Mouse (Mus musculus) heart, embryonic 13.5 days (tissue): ENCODE measurements around the gene Neurl4. TPM values are rescaled to one million over a fixed set of nuclear protein-coding genes. Genes with fewer than 3 reads are reported as not detected.
"Not testable (repeated sequence)": the region's sequence is repeated elsewhere in the genome, so short reads cannot be mapped to it uniquely, and the experiment has no call there.

ENCODE experiments used
- ATAC-seq: fragments of 200-750 bp; cut with Nextera tagmentation; 2 replicates; pipeline ENCODE4 v1.8.0; 2017; ENCODE audit warnings: moderate TSS enrichment; ENCODE audit not compliant: insufficient number of reproducible peaks, low FRiP score, low TSS enrichment; ENCODE audit errors: extremely low read depth
- H3K27ac ChIP-seq: fragments of 300-500 bp; sonication (generic); replicated peaks from 2 replicates; pipeline ENCODE4 v1.5.1; 2015; ENCODE audit warnings: moderate library complexity, mild to moderate bottlenecking, inconsistent platforms
- H3K27me3 ChIP-seq: fragments of 300-500 bp; sonication (generic); replicated peaks from 2 replicates; pipeline ENCODE4 v1.6.1; 2015; ENCODE audit warnings: mild to moderate bottlenecking, inconsistent platforms
- H3K36me3 ChIP-seq: fragments of 300-500 bp; sonication (generic); 2 replicates; pipeline ENCODE4 v1.6.1; 2015; ENCODE audit warnings: mild to moderate bottlenecking, inconsistent platforms
- H3K4me1 ChIP-seq: fragments of 300-500 bp; sonication (generic); 2 replicates; pipeline ENCODE4 v1.6.1; 2015; ENCODE audit warnings: inconsistent platforms
- H3K4me2 ChIP-seq: fragments of 300-500 bp; sonication (generic); 2 replicates; pipeline ENCODE4 v1.6.1; 2015; ENCODE audit warnings: inconsistent platforms, mild to moderate bottlenecking, moderate library complexity
- H3K4me3 ChIP-seq: fragments of 300-500 bp; sonication (generic); 2 replicates; pipeline ENCODE4 v1.5.1; 2015; ENCODE audit warnings: moderate library complexity, mild to moderate bottlenecking, inconsistent platforms
- H3K9ac ChIP-seq: fragments of 300-500 bp; sonication (generic); 2 replicates; pipeline ENCODE4 v1.6.1; 2015; ENCODE audit warnings: inconsistent platforms, mild to moderate bottlenecking, moderate library complexity
- H3K9me3 ChIP-seq: fragments of 300-500 bp; sonication (generic); 2 replicates; pipeline ENCODE4 v1.6.1; 2016; ENCODE audit warnings: inconsistent platforms
- WGBS: fragments of 180-500 bp; shearing (Covaris S2); methylation state at CpG from one replicate; pipeline ENCODE4 v1.1.7; 2015; ENCODE audit warnings: mixed read lengths; 5-methylcytosine and 5-hydroxymethylcytosine counted together
- polyA plus RNA-seq: library from polyadenylated mRNA; unstranded; fragments of >200 nt; fragmentation: Nextera tagmentation; extraction: Ambion mirVana; gene quantifications from 2 replicates; pipeline ENCODE4 v1.2.1, GENCODE M21; 2015

The Neurl4 gene
- 7.8 and 8.1 TPM in 2 replicates for polyA plus RNA-seq

DNA sequence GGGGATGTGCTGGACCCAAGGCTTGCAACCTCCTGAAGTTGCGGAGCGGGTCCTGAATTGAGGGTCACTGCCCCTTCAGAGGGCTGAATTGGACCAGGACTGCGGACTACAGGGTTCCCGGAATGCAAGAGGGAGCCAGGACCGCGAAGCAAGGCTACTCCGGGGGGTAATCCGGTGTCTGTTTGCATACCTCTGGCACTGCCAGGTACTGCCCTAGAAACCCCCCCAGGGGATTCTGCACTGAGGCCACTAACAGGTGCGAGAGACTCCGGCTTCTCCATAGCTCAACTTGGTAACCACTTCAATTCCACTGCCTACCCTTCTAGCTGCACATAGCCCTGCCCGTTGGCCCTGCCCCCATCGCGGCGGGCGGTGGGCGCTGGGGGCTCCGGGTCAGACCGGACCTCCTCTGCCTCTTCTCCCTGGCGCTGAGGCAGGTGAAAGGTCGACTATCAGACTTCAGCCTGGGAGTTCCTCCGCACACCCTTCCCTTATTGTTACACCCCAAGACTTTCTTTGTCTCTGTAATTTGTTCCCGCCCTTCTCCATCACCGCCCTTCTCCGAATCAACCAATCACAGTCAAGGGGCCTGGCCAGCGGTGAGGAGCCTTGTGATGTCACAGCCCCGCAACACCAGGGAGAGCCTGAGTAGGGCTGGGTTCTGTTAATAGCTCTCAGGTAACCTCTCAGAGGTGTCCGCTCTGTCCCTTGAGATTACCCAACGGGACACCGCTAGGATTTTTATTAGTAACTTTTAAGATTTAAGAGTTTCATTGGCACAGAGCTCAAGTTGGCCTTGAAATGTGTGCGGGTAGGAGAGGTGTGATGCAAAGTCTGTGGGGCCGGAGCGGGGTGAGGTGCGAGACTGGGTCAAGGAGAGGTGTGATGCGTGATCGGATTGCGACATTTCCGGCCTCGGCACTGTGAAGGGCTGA, at the start of gene Neurl4, which contains the start of gene 2810408A11Rik:
TSS of gene Neurl4 (plus strand) at position 602 of the 935 bp plus-strand sequence.
TSS of gene 2810408A11Rik (minus strand) at position 517 of the 935 bp plus-strand sequence.
- peak; percentile 80 for ATAC-seq
- Histone ChIP-seq H3K36me3 (peaks cover 28% of the 10 kb centered on the region), H3K9me3 (no peaks in the 10 kb centered on the region), H3K4me2 (peak within 1 kb of the TSS; percentile 88), H3K4me3 (peak within 1 kb of the TSS; percentile 92), H3K9ac (peak within 1 kb of the TSS; percentile 96), H3K27me3 (no peaks in the 10 kb centered on the region), H3K27ac (peak within 1 kb of the TSS; percentile 99), H3K4me1 (peaks cover 41% of the 10 kb centered on the region)
- WGBS = under 1% methylated on average over 38 of the region's 38 CpGs

DNA sequence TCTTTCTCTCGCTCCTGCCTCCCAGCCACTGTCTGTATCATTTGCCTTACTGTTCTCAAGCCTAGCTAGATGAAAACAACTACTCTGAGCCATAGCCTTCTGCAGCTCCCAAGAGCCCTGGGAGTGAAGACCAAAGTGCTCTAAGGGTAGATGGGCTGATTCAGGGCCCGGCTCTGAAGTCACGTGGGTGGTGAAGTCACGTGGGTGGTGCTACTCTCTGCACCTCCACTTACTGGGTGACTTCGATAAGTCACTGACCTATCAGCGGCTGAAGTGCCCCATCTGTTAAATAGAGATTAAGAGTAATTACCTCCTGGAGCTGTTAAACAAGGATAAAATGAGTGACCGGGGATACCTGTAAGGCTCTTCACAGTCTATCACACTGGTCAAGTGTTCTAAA, 46.9 kb upstream of the Neurl4 start:
- Histone ChIP-seq H3K4me1 (peaks cover 38% of the 10 kb centered on the region), H3K36me3 (peaks cover 37% of the 10 kb centered on the region), H3K4me3 (no peak overlapping the region), H3K27me3 (peaks cover 28% of the 10 kb centered on the region), H3K9me3 (no peaks in the 10 kb centered on the region), H3K4me2 (peak overlapping the region; percentile 34; the same call in 1 of the 2 replicates), H3K9ac (no peak overlapping the region), H3K27ac (peak overlapping the region; percentile 66)
- peak; percentile 91 for ATAC-seq
- 39% methylated on average over 7 of the region's 7 CpGs for WGBS

DNA sequence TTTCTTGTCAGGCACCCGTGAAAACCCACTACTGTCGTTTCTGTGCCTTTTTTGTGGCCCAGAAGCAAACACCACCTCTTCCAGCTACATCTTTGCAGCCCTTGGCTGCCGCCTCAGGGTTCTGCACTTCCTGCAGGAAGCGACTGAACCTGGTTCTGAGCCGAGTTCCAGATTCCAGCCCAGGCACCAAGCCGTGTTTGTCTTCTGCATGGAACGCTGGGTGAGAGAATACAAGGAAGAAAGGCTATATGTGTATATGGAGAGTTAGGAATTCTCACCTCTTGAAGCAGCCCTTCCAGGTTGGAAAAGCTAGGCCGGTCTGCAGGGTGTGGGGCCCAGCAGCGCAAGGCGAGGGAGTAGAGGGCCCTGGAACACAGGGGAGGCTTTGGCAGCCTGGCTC, 46.2 kb upstream of the Neurl4 start:
- Histone ChIP-seq H3K4me1 (peaks cover 34% of the 10 kb centered on the region), H3K27ac (peak overlapping the region; percentile 51; the same call in 1 of the 2 replicates), H3K9ac (0 out of 2 replicates have a peak overlapping the region, but pooled peaks have one; percentile 3), H3K27me3 (peaks cover 35% of the 10 kb centered on the region), H3K9me3 (no peaks in the 10 kb centered on the region), H3K4me2 (peak overlapping the region; percentile 40; the same call in 1 of the 2 replicates), H3K4me3 (no peak overlapping the region), H3K36me3 (peaks cover 30% of the 10 kb centered on the region)
- WGBS = 68% methylated on average over 10 of the region's 10 CpGs
- ATAC-seq = no peak

DNA sequence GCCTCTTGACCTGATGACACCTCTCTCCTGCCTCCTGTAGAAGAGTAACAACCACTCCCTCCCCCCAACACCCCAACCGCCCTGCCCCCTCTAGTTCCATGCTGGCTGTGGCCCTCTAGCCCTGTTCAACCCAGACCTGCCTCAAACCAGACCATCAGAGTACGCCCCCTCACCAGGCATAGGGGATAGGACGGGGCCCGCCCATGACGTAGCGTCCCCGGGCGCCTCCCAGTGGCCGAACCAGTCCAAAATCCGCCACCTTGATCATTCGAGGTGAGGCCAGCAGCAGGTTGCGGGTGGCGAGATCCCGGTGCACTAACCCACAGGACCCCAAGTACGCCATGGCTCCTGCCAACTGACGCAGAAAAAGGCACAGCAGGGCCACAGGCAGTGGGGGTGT, 45.5 kb upstream of the Neurl4 start:
- Histone ChIP-seq H3K27ac (peak overlapping the region; percentile 51), H3K4me2 (peak overlapping the region; percentile 40)

DNA sequence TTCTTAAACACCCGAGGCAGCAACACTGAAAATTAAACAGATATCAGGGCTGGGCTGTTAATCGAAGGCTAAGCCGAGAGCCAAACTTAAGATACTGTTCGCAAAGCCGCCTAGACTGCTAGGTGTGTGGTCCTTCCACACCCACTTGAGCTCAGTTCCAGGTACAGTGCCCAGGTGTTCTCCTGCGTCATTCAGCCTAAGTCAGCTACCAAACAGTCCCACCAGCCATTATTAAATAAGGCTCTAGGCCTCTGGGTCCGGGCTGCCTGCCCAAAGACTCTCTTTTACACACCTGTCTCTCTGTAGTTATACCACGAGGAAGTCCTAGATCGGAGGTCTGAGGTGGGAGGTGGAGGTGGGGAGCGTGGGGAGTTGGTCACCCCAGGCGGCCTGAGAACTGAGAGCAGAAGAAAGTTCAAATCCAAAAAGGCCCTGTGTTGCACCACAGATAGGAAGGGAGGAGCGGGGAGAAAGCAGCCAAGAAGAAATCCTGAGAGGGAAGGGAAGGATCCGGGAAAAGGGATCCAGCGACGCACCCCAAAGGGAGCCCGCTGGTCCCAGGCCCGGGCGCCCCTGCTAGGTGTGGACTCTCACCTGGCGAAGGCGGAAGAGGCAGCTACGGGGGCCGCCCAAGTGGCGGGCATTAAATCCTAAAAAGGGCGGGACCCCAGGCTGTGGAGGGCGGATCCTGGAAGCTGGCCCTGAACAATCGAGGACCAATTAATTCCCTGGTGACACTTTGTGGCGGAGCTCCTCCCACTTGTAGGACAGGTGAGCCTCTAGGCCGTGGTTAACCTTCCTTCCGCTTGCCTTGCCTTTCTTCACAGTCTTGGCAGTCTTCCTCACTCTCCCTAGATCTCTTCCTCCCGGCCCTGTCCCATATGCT, 42.5 kb upstream of the Neurl4 start, which contains the start of gene Tnk1:
TSS of gene Tnk1 (minus strand) at position 618 of the 886 bp plus-strand sequence.
- Histone ChIP-seq H3K4me1 (peaks cover 21% of the 10 kb centered on the region), H3K27me3 (peaks cover 39% of the 10 kb centered on the region), H3K4me2 (0 out of 2 replicates have a peak within 1 kb of the TSS, but pooled peaks have one; percentile 2), H3K36me3 (no peaks in the 10 kb centered on the region), H3K9me3 (no peaks in the 10 kb centered on the region), H3K4me3 (0 out of 2 replicates have a peak within 1 kb of the TSS, but pooled peaks have one; percentile 3), H3K27ac (no peak within 1 kb of the TSS), H3K9ac (no peak within 1 kb of the TSS)
- ATAC-seq = no peak
- 26% methylated on average over 30 of the region's 30 CpGs for WGBS

More for the DNA sequence above, 45.5 kb upstream of the Neurl4 start:
- ATAC-seq = no peak; the same call in 1 of the 2 replicates
- H3K9ac ChIP-seq = 0 out of 2 replicates have a peak overlapping the region, but pooled peaks have one; percentile 3
- peaks cover 30% of the 10 kb centered on the region for H3K4me1 ChIP-seq
- H3K9me3 ChIP-seq = no peaks in the 10 kb centered on the region
- WGBS = 23% methylated on average over 16 of the region's 16 CpGs
- H3K27me3 ChIP-seq = peaks cover 39% of the 10 kb centered on the region
- H3K36me3 ChIP-seq = peaks cover 23% of the 10 kb centered on the region
- no peak overlapping the region for H3K4me3 ChIP-seq

DNA sequence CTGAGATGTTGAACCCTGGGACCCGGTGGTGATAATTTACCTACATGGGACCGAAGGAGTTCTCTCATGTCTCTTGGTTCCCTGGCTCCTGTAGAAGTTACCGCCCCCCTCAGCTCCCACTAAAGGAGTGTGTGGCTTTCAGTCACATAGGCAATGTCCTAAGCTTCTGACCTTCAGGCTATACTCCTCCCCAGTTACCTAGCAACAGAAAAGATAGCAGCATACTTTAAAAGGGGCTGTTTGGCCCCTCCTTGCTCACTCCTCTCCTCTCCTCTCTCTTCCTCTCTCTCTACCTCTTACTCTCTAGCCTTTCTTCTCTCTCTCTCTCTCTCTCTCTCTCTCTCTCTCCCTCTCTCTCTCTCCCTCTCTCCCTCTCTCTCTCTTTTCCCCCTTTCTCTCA, 37.1 kb upstream of the Neurl4 start:
- not testable (repeated sequence) for H3K9ac ChIP-seq, H3K4me3 ChIP-seq, ATAC-seq, H3K36me3 ChIP-seq, H3K4me2 ChIP-seq, H3K9me3 ChIP-seq
- Histone ChIP-seq H3K4me1 (peaks cover 14% of the 10 kb centered on the region), H3K27ac (peak overlapping the region; percentile 65), H3K27me3 (peaks cover 14% of the 10 kb centered on the region)
- WGBS = 54% methylated on average over 3 of the region's 3 CpGs

DNA sequence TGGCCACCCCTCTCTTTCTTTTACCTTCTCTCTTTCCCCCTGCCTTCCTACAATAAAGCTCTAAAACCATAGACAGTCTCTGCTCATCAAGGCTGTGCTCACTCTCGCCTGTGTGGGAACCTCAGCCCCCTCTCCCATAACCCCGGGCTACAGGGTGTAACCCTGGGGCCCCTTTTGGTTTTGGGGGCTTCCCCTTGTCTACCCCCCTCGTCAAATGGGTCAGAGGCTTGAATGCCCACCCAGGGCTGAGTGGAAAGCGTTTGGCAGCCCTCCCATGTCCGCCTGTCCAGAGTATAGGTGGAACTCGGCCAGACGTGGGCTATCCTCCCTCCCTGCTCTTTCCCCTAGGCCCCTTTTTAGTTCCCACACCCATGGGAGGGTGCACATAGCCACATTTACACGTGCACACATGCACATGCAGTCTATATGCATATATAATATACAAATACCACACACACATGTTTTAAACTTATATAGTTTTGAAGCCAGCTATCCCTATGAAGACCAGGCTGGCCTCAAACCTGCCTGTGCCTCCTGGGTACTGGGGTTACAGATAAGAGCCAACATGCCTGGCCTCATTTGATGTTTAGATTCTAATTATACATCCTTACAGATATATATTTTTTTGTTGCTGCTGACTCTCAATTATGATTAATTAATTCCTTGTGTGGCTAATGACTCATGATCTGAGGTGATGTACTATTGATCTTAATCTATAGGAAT, 36.6 kb upstream of the Neurl4 start:
- 54% methylated on average over 8 of the region's 8 CpGs for WGBS
- peaks cover 14% of the 10 kb centered on the region for H3K4me1 ChIP-seq
- peak overlapping the region; percentile 65 for H3K27ac ChIP-seq
- no peak overlapping the region for H3K9ac ChIP-seq
- ATAC-seq = no peak
- no peak overlapping the region for H3K4me3 ChIP-seq
- H3K4me2 ChIP-seq = no peak overlapping the region
- no peaks in the 10 kb centered on the region for H3K36me3 ChIP-seq
- H3K9me3 ChIP-seq = no peaks in the 10 kb centered on the region
- H3K27me3 ChIP-seq = peaks cover 8% of the 10 kb centered on the region

DNA sequence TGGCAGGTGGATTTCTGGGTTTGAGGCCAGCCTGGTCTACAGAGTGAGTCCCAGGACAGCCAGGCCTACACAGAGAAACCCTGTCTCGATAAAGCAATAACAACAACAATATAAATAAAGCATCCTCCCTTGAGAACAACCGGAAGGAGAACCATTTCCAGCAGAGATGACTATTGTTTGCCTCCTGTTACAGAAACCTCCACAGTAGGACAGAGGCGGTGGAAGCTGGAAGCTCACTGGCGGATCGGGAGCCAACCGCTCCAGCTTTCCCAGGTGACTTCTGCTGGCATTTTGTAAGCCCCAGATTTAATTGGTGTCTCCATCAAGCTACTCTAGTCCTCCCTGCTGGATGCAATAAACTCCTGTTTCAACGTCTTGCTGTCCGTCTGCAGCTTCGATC, 35.3 kb upstream of the Neurl4 start:
- H3K4me1 ChIP-seq = peaks cover 14% of the 10 kb centered on the region
- H3K27me3 ChIP-seq = no peaks in the 10 kb centered on the region
- ATAC-seq = no peak
- H3K27ac ChIP-seq = no peak overlapping the region
- 88% methylated on average over 9 of the region's 9 CpGs for WGBS
- no peak overlapping the region for H3K4me3 ChIP-seq
- no peak overlapping the region for H3K9ac ChIP-seq
- no peaks in the 10 kb centered on the region for H3K9me3 ChIP-seq
- H3K36me3 ChIP-seq = no peaks in the 10 kb centered on the region
- no peak overlapping the region for H3K4me2 ChIP-seq

DNA sequence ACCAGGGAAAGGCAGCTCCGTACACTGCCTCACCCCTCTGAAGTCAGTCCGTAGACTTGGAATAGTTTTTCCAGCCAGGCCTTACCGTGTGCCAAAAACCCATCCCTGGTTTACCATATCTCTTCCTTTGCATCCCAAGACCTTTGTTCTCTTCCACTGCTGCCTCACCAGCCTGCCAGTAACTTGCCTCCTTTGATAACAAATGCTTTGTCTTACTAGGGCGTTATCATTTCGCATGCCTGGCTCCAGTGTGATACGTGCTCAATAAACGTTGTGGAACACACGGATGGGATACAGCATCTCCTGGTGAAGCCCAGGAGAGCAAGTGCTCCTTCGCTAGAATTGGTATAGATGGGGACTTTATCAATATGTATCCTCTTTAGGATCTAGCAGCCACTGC, 33.5 kb upstream of the Neurl4 start:
- H3K9ac ChIP-seq = no peak overlapping the region

DNA sequence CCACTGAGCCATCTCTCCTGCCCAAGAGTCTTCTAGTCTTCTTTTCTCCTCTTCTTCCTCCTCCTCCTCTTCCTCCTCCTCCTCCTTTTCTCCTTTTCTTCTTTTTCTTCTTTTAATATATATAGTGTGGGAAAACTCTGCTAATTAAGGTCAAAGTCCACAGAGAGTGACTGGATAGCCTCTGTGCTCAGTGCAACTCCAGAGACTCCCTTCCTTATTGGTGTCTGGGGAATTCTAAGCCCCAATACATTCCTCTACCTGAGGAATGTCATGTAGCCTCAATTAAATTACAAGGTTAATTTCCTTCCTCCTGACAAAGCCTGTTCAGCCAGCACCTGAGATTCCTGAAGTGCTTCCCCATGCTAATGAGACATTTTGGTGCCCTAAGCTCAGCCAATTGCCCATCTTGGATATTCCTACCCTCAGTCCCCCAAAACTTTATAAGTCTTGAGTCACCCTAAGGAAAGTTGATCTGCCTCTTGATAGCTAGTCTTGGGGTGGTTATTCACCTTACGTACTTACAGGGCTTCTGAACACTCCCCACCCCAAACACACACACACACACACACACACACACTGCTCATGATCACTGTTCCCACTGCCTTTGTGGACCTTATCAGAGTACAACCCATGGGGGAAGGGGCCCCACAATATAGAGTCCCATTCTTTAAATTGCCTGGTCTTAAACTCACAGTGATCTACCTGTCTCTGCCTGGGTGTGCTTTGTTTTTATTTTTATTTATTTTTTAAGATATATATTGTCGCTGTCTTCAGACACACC, 30.4 kb upstream of the Neurl4 start:
- no peak overlapping the region for H3K27ac ChIP-seq
- H3K4me2 ChIP-seq = no peak overlapping the region
- WGBS = 78% methylated on average over 2 of the region's 2 CpGs
- H3K36me3 ChIP-seq = no peaks in the 10 kb centered on the region
- H3K9me3 ChIP-seq = no peaks in the 10 kb centered on the region
- no peaks in the 10 kb centered on the region for H3K27me3 ChIP-seq
- no peak overlapping the region for H3K9ac ChIP-seq
- ATAC-seq = no peak
- no peak overlapping the region for H3K4me3 ChIP-seq
- H3K4me1 ChIP-seq = peaks cover 5% of the 10 kb centered on the region; the same call in 1 of the 2 replicates

More for the DNA sequence above, 33.5 kb upstream of the Neurl4 start:
- no peak overlapping the region for H3K4me3 ChIP-seq
- no peaks in the 10 kb centered on the region for H3K27me3 ChIP-seq
- H3K4me1 ChIP-seq = peaks cover 14% of the 10 kb centered on the region
- no peak for ATAC-seq
- no peaks in the 10 kb centered on the region for H3K36me3 ChIP-seq
- no peaks in the 10 kb centered on the region for H3K9me3 ChIP-seq
- no peak overlapping the region for H3K4me2 ChIP-seq
- H3K27ac ChIP-seq = no peak overlapping the region
- WGBS = 36% methylated on average over 9 of the region's 9 CpGs
